Mouse (Mus musculus) kidney, postnatal 25 days (tissue): ENCODE results near the gene Gm17542.
"Not testable (repeated sequence)": the region's sequence is repeated elsewhere in the genome, so short reads cannot be mapped to it uniquely, and the experiment has no call there.

Source experiments
- DNase-seq, 2 experiments: peaks; one replicate each; pipeline ENCODE4 v3.0.0; 2021; ENCODE audit warnings: mixed read lengths in 2 of 2

Gene Gm17542

DNA sequence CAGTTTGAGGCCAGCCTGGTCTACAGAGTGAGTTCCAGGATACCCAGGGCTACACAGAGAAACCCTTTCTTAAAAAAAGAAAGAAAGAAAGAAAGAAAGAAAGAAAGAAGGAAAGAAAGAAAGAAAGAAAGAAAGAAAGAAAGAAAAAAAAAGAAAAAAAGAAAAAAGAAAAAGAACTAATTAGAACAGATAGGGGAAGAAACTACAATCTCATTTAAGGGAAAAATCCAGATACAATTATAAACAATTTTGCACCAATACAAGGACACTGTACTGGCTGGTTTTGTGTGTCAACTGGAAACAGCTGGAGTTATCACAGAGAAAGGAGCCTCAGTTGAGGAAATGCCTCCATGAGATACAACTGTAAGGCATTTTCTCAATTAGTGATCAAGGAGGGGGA is at the start of gene Gm17542:
Gm17542 (minus strand) TSS at position 101 of the 400 bp plus-strand sequence.
- not testable (repeated sequence) for DNase-seq

DNA sequence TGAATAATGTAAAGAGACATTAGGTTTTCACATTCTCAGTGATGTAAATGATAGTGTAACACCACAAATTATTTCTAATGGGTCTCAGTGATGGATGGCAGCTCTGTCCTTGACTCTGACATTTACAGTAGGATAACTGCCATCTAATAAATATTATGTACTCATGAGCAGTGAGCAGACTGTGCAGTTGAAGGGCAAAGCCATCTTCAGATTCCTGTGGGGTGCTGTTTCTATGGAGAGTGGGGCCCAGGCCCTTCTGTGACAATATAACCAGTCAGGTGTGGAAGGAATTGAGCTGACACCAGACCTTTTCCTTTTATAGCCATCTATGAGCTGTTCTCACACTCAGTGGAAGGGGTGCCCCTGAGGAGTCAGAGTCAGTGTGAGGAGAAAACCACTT is 21.8 kb upstream of the Gm17542 start:
- DNase-seq: no peak

DNA sequence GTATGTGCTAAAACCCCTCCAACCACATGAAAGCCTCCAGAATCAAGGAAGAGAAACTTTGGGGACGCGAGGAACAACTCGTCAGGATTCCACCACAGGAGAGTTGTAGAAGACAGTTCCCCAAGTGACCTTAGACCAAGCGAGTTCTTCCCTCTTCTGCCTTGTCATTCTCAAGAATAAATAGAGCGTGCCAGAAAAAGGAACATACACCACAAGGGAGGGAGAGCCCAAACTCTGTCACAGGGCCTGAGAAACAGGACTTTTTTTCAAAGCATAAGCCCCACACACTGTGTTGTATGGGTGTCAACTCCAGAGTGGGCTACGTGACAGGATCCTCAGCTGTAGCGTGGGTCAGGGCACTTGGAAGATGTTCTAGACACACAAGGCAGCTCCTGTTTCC is 20.1 kb upstream of the Gm17542 start:
- DNase-seq: no peak

DNA sequence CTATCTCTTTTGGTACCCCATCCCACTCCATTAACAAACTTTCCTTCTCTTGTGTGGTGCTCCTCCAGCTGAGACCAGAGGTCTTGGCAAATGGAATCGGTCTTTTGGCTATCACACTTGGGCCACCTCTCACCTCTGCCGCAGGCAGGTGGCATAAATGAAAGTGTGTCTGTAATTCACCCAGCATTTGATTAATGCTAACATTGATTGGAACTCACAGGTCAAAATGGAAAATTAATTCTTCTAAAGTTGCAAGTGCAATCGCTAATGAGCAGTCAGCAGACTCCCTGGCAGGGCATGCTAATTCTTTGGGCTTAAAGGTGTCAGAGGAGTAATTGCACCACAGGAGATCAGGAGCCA is 3.2 kb downstream of the Gm17542 start:
- no peak for DNase-seq

DNA sequence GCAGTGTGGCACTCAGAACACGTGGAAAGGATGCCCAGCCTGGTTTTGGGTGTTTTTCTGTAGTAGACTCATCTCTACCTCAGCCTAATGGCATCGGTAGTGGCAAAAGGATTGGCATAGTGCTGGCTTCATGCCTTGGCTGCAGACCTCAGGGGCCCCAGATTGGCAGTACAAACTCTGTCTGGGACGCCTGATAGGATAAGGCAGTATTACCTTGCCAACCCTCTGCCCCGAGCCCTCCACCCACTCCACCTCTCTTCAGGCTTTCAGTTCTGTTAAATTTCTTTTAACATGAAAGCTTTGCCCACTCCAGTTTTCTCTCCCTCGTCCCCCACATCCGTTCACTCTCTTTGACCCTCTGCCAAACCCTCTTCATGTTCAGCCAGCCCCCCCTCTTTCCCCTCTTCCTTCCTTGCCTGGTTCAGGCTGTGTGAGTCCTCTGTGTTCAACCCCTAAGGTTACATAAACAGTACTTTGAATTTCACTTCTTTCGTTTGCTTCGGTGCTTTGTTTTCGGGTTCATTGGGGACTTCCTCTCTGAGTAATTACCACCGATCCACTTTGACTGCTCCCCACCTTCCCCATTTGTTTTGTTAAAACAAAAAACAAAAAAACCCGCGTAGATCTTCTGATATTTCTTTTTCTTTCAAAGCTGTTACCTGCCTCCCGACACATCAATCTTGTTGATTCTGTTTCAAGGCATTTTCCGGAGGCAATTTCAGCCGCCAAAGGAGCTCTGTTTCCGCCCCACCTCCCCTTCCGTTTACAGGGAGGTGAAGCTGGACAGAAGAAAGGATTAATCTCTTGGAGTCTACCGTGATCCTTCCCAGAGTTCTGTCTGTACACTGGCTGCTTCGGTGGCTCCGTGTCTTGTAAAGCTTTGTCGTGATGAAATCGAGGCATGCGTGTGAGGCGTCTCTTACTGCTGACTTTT is 3.9 kb downstream of the Gm17542 start:
- peak in 1 of 2 experiments; percentile 37 for DNase-seq

DNA sequence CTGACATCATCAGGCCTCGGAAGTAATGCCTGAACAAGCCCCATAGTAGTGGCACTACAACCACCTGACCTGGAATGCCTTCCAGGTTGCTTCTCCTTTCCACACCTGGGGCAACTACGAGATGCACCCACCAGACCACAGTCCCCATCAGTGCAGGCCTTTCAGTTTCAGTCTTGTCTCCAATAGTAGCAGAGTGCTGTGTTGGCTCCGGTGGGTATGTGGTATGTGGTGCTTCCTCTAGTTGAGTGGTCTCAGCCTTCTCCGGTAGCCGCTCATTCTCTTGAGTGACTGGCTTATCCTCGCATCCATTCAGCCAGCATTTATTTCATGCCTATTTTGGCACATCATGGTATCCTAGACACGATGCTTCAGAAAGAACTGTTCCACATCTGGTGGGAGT is 4.8 kb downstream of the Gm17542 start:
- no peak for DNase-seq

DNA sequence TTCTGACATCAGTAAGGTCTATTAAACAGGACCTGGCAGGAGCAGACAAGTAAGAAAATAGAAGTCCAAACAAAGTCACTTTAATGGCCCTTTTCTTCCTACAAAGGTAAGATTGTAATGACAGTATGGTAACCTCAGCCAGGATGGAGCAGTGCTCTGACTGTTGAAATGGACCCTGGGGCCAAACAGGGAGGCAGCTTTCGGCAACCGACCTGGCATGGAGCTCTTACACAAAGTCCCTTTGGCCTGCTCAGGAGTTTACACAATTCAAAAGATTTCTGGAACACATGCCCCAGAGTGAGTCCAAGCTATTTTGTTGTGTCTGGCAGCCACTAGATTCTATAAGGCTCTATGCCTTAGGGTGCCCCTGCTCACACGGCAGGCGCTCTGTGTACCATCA is 9.0 kb downstream of the Gm17542 start:
- no peak for DNase-seq

DNA sequence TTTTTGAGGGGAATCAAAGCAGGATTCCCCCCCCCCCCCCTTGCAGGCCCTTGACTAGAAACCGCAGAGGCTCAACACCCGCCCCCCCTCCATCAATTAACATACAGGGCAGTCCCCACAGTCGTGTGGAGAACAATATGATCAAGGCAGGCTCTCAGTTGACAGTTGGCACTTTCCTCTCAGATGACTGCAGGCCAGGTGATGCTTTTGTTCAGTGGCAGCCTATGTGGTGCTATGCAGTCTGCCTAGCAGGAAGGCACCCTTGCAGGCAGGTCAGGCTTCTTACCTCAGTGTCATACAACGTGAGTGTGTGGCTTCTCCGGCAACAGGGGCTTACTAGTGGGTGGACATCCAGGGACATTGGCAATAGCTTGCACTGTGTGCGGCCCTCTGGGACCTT is 17.4 kb downstream of the Gm17542 start:
- no peak for DNase-seq

DNA sequence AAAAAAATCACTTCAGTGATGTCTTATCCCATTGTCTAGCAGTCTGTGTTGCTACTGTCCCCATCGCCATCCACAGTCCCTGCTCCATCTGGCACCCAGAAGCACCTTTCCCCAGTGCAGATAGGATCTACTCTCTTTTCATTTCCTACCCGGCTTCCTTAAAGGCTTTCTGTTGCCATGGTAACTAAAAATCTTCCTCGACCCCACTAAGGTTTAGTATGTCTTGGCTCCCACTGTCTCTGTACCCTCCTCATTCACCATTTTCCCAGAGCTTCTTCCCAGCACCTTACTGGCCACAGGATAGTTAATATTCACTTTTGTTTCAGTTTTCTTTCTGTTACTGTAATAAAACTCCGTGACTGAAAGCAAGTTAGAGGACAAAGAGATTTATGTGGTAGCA is 17.9 kb downstream of the Gm17542 start:
- no peak for DNase-seq

DNA sequence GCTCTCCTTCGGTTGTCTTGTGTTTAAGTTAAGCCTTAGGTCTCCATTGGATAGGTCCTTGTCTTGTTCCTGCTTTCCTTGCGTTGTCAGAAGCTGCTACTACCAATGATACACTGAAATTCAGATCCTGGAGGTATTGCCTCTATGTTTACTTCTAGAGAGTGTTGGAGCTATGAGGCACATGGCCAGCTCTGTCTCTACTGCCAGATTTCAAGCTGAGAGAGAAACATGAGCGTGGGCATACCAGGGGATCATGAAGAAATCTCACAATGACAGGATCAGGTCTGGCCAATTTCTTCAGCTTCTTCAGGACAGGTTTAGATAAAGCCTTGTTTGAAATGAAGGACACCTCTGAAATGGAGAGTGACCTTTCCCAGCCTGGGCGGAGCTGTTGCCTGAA is 19.1 kb downstream of the Gm17542 start:
- no peak for DNase-seq

DNA sequence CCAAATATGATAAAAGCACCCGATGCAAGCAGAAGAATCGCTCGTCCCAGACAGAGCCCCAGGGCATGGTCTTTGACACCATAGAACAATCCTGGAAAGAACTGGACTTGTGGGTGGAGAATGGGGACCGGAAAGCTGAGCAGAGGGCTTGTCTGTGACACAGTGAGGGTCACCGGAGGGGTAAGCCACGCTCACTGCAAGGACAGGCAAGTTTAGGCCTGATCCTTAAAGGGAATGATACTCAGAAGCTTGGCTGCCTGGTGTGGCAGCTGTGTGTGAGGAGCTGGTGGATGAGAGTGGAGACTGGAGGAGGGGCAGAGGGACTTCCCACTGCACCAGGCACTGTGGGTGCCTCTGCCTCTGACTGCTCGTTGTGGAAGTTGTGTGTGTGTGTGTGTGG is 27.0 kb downstream of the Gm17542 start:
- DNase-seq: no peak

DNA sequence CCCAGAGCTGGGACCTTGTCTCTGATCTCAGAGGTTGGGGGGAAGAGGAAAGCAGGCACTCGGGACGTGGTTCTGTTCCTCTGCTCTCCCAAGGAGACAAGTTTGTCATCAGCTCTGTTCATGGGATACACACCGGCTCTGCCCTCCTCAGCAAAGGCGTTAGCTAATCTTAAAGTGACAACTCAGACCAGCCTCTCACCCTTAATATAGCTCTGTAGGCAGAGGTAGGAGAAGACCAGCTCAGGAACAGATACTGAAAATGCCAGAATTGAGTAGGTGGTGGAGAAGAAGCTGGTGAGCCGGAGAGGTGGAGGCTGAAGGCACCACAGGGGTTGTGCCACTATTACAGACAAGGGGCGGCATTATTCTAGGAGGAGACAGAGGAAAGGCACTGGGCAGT is 38.7 kb downstream of the Gm17542 start:
- DNase-seq: no peak

DNA sequence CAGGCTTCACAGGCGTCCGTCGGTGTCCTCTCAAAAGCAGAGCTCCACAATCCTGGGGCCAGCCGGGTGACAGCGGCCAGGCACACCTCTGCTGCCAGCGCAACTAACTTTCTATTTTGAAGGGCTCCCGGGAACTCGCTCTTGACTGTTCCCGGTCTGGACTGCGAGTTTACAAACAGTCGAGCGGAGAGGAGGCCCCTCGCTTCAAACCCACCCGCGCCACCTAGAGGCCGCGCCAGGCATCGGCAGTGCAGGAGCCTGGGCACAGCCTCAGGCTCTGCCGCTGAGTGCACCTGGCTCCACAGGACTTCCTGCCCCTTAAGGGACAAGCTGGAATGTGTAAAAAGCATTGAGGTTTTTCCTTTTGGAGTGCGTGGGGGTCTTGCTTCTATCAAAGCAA is 42.5 kb downstream of the Gm17542 start, which contains the start of gene Edar:
Edar (minus strand) TSS at position 122 of the 400 bp plus-strand sequence.
- peak; percentile 86 to 88 for DNase-seq

DNA sequence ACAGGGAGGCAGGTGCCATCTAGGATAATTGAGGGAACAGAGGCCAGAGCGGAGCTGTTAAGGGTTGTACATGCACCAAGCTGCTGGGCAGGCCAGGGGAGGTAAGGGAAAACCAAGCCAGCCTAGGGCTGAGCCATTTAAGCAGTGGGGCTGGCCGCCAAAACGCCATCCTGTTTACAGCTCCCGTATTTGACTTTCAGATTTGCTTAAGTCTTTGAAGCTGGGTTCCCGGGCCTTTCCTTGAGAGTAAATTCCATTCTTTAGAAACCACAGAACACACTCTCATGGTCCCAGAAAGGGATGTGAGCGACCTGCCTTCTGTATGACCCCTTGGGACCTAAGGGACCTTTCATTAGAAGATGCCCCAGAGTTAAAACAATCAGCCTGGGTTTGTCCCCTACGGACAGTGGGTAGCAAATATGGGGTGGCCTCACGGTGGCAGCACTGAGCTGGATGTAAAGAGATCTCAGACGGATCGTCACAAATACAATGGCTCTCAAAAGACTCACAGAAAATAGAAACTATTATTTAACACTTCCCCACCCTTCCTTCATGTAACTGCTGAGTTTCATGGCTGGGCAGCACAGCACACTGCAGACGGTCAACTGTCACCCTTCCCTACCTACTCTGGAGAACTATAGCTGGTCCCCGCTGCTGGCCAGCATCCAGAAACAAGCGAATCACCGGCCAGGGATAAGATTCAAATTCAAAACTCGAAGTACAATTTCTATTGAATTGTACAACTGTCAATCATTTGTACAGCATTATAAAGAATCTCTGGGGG is 44.5 kb downstream of the Gm17542 start:
- peak; percentile 83 to 91 for DNase-seq

DNA sequence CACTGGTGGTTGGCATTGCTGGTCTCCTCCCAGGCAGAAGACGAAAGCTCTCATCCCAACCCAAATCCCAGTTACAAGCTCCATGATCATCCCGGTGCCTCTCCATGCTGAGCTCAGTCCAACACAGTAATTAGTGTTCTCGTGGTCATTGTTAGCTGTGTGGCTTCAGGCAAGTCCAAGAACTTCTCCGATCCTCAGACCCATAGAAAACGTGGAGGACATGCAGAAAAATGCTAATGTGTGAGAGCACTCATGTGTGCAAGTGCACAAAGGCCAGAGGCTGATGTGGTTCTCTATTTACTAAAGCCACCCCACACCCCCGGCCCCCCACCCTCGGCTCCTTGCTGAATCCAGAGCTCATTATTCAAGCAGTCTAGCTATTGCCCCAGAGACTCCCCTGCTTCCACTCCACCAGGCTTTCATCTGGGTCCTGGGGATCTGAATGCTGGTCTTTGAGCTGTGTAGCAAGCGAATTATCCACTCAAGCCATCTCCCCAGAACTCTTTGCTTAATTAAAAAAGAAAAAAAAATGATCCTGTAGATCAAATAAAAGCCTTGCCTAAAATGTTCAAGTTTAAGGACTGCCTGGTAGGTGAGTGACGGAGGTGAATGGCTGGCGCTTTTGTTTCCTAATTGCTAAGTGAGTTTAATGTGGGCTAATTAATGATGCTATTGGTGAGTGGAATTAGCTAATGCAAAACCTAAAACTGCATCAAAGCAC is 45.3 kb downstream of the Gm17542 start:
- no peak for DNase-seq

DNA sequence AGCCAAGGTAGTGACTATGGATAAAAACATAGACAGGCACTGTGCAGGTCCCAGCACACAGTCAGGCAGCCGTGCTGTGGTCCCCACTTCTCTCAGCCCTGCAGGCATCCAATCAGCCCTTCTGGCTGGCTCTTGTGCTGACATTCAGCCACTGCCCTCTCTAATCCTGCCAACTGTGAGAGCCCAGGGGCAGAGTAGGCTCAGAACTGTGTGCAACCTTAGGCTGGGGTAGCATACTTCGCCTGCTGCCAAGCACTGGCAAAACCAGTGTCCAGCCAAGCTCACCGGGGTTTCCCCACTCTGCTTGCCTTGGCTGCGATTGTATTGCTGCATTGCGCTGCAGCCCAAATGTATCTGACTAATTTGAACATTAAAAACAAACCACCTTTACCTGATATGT is 54.1 kb downstream of the Gm17542 start:
- DNase-seq: peak; percentile 23 to 59
